Mouse (Mus musculus) heart, postnatal 14 days (tissue): ENCODE measurements around the gene Tob1. TPM values are rescaled to one million over a fixed set of nuclear protein-coding genes. Genes with fewer than 3 reads are reported as not detected.
A peak's percentile ranks its signal among the peaks of the same experiment; 100 is the strongest.

Source experiments
- DNase-seq, 2 experiments: peaks; one replicate each; pipeline ENCODE4 v3.0.0; 2021 to 2022
- intact Hi-C: fragments of 180-260 bp; cut with DNase I; formaldehyde crosslinking; loops from one replicate; pipeline ENCODE4 v1.15.1; 2025
- total RNA-seq, 2 experiments: library from RNA; stranded (reverse); gene quantifications; 2 replicates each; pipeline ENCODE4 v1.2.3; 2021

The Tob1 gene
- total RNA-seq, 2 experiments from 2014 or later, result 64.1 to 67.6 TPM

DNA sequence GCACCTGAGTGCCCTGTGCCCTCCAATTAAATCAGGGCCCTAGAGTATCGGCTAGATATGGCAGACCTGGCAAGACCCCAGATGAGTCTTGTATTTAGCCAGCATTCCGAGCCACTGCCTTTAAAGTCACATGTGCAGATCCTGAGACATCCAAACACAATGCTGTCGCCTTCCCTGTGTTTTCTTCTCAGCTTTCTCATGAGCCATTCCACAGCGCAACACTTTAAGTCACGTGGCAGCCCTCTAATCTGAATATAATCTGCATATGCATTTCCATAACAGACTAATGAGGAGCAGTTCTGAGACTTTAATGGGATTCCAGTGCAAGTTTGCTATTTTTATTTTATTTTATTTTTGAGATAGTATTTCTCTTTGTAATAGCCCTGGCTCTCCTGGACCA lies 44.5 kb downstream of the Tob1 start:
- DNase-seq, result no peak
- intact Hi-C loops, result no loop called here

DNA sequence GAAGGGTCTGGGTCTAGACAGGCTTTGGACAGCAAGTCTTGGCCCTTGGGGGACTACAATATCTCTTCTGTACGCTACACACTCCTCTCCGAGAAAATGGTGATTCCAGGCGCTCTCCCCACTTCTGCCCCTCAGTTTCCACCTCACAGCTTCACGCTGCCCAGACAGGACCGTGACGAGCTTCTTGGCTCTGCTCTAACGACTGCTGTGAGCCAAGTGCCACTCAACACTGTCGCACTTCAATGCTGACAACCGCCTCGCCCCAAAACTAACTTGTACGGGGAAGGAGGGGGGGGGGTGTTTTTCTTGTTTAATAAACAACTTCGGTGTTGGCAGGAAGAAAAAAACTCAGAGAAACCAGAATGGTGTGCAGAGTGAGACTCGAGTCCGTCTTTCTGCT lies 46.7 kb downstream of the Tob1 start:
- intact Hi-C loops, result no loop called here
- DNase-seq, result peak in 1 of 2 experiments; percentile 55

DNA sequence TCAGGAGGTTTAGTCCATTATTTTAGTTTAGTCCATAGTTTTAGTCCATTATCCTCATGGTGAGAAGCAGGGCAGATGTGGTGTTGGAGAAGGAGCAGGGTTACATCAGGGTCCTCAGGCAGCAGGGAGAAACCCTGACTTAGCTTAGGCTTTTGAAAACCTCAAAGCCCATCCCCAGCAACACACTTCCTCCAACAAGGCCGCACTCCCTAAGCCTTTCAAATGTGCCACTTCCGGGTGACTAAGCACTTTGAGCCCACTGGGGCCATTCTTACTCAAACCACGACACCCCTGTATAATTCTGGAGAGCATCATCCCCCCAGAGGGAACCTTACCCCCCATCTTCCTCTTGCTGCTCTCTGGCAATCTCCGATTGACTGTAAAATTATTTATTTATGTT lies 48.6 kb downstream of the Tob1 start:
- no peak for DNase-seq
- intact Hi-C loops, result no loop called here

DNA sequence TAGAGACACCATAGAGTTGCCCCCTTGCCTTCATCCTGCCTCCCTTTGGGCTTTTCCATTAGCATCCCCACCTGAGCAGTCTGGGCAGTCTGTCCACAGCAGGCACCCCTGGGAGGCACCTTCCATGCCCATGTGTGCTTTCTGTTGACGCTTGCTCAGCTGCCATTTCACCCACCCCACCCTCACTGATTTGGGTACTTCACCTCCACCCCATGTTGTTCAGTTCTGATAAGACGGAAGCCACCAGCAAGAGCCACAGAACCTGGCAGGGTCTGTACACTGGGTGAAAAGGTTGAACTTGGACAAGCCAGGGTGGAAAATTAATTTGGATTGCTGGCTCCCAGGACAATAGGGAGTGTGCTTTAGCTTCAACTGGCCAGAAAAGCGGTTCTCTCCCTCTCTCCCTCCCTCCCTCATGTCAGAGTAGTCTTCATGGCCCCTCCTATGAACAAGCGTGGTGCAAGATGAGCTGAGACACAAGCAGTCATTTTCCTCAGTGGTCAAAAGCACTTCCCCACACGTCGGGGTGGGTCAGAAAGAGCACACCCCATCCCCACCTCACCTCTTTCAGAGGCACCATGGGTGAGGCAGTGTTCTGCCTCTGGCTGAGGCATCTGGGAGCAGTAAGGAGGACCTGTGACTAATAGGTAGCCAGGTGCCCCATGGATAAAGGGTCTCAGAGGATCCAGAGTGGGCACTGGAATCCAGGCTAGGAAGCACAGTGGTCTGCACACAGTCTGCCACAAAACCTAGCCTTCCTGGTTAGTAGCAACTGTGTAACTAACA lies 50.5 kb downstream of the Tob1 start:
- DNase-seq, result no peak
- intact Hi-C loops, result no loop called here

Other genes with a start within 250 kb of the Tob1 start
- gene Gm20390, start 243.2 kb upstream of the Tob1 start, total RNA-seq, result 10 to 100 TPM; 16.9 to 26.8 TPM
- 10 to 100 TPM; 16.6 to 21.5 TPM for gene Nme1, start 242.9 kb upstream of the Tob1 start, total RNA-seq
- 100 to 1,000 TPM; 145 to 146 TPM for gene Spag9, start 215.4 kb upstream of the Tob1 start, total RNA-seq
- gene Wfikkn2, start 34.6 kb downstream of the Tob1 start, total RNA-seq, result 1 to 10 TPM; 1.5 to 1.8 TPM
- gene Gm21885, start 70.4 kb downstream of the Tob1 start, total RNA-seq, result not detected
- gene Luc7l3, start 110.5 kb downstream of the Tob1 start, total RNA-seq, result 10 to 100 TPM; 40.6 to 45.0 TPM
- 100 to 1,000 TPM; 227 to 239 TPM for gene Ankrd40, start 116.5 kb downstream of the Tob1 start, total RNA-seq
- gene Abcc3, start 181.5 kb downstream of the Tob1 start, total RNA-seq, result 1 to 10 TPM; 2.6 to 3.3 TPM